Mouse (Mus musculus) heart, embryonic 11.5 days (tissue): ENCODE results near the gene Olfr937. TPM values are rescaled to one million over a fixed set of nuclear protein-coding genes. Genes with fewer than 3 reads are reported as not detected.

ENCODE experiments used
- ATAC-seq: fragments of 200-750 bp; cut with Nextera tagmentation; replicated peaks from 2 replicates; pipeline ENCODE4 v1.8.0; 2017; ENCODE audit warnings: moderate library complexity; ENCODE audit not compliant: insufficient number of reproducible peaks, low FRiP score, low TSS enrichment
- H3K27ac ChIP-seq: fragments of 300-500 bp; sonication (generic); 2 replicates; pipeline ENCODE4 v1.5.1; 2014; ENCODE audit warnings: mild to moderate bottlenecking, low read depth, low read length
- H3K27me3 ChIP-seq: fragments of 300-500 bp; sonication (generic); 2 replicates; pipeline ENCODE4 v1.6.1; 2014; ENCODE audit warnings: mild to moderate bottlenecking, low read length, mixed read lengths; ENCODE audit not compliant: control insufficient read depth, insufficient read depth
- H3K36me3 ChIP-seq: fragments of 300-500 bp; sonication (generic); 2 replicates; pipeline ENCODE4 v1.6.1; 2014; ENCODE audit warnings: mild to moderate bottlenecking, low read length, moderate library complexity, mixed read lengths; ENCODE audit not compliant: control insufficient read depth, insufficient read depth
- H3K4me1 ChIP-seq: fragments of 300-500 bp; sonication (generic); 2 replicates; pipeline ENCODE4 v1.6.1; 2014; ENCODE audit warnings: low read length; ENCODE audit not compliant: control insufficient read depth, insufficient read depth
- H3K4me2 ChIP-seq: fragments of 300-500 bp; sonication (generic); 2 replicates; pipeline ENCODE4 v1.6.1; 2014; ENCODE audit warnings: mild to moderate bottlenecking, moderate library complexity
- H3K4me3 ChIP-seq: fragments of 300-500 bp; sonication (generic); 2 replicates; pipeline ENCODE4 v1.5.1; 2014; ENCODE audit warnings: low read depth, low read length
- H3K9ac ChIP-seq: fragments of 300-500 bp; sonication (generic); 2 replicates; pipeline ENCODE4 v1.6.1; 2014; ENCODE audit warnings: mild to moderate bottlenecking, low read depth, low read length, moderate library complexity
- H3K9me3 ChIP-seq: fragments of 300-500 bp; sonication (generic); replicated peaks from 2 replicates; pipeline ENCODE4 v1.6.1; 2016; ENCODE audit warnings: low read length; ENCODE audit not compliant: control insufficient read depth
- WGBS: fragments of 180-500 bp; shearing (Covaris S2); extraction: QIAGEN DNeasy Blood & Tissue Kit; methylation state at CpG from one replicate; pipeline ENCODE4 v1.1.7; 2014; ENCODE audit not compliant: insufficient replicate concordance; 5-methylcytosine and 5-hydroxymethylcytosine counted together
- microRNA-seq: library from miRNA; unstranded; fragments of <30 nt; microRNA quantifications from one replicate; pipeline ENCODE4, GENCODE M21; 2016; ENCODE audit warnings: borderline number of aligned reads
- polyA plus RNA-seq: library from polyadenylated mRNA; unstranded; fragments of >200 nt; fragmentation: Nextera tagmentation; extraction: Ambion mirVana; gene quantifications from 2 replicates; pipeline ENCODE4 v1.2.1, GENCODE M21; 2014

Olfr937 gene
- not detected in 2 replicates for polyA plus RNA-seq

DNA sequence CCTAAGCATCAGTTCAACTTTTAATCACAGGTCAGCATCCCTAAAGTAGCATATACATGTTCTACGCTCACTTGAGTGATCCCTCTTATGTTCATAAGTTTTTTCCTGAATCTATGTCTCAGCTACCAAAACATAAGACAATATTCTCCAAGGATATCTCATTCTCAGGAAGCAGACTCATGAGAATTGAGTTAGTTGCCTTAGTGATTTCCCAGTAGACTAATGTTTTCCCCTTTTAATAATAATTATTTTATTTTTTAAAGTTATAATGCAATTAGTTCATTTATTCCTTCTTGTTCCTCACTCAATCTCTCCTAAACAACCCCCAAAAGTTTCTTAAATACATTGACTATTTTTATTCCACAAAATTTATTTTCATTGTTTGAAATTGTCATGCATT, at the start of gene Olfr937:
Olfr937 (minus strand) TSS at position 101 of the 400 bp plus-strand sequence.
- Histone ChIP-seq H3K9me3 (no peaks in the 10 kb centered on the region), H3K36me3 (no peaks in the 10 kb centered on the region), H3K9ac (no peak within 1 kb of the TSS), H3K4me3 (no peak within 1 kb of the TSS), H3K27ac (no peak within 1 kb of the TSS), H3K27me3 (no peaks in the 10 kb centered on the region), H3K4me2 (no peak within 1 kb of the TSS), H3K4me1 (no peaks in the 10 kb centered on the region)
- 79% methylated on average over 1 of the region's 1 CpGs for WGBS
- no peak for ATAC-seq

- H3K4me1 ChIP-seq, result no peaks in the 10 kb centered on the region
- no peak within 1 kb of the TSS for H3K4me3 ChIP-seq
- H3K36me3 ChIP-seq, result no peaks in the 10 kb centered on the region
- H3K27ac ChIP-seq, result no peak within 1 kb of the TSS
- peaks cover 3% of the 10 kb centered on the region; the same call in 1 of the 2 replicates for H3K9me3 ChIP-seq
- WGBS, result 76% methylated on average over 2 of the region's 2 CpGs
- no peak within 1 kb of the TSS for H3K4me2 ChIP-seq
- H3K27me3 ChIP-seq, result no peaks in the 10 kb centered on the region
- ATAC-seq, result no peak
- no peak within 1 kb of the TSS for H3K9ac ChIP-seq
Observed at GRCm38 (mm10) chr9:39078787-39079186, 14.0 kb upstream of the Olfr937 start, which contains the start of gene Olfr938. TSS of gene Olfr938 (minus strand) at chr9:39078887.

DNA sequence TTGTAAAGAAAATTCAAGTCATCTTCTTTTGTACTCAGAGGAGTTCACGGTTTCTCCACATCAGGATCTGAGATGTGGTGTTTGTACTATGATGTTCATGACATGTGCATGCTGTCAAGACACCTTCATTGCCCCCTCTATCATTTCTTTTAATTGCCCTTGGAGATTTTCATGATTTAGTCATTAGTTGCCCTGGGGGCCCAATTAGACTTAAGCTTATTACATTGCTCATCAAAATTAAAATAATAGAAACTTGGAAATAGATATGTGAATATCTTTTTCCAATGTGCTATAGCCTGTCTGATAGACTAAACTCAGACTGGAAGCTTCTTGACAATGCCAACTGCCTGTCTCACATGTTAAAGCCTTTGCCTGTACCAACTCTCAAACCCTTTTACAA, 41.5 kb downstream of the Olfr937 start, which contains the start of gene Olfr146:
Olfr146 (minus strand) TSS at position 101 of the 400 bp plus-strand sequence.
- WGBS, result 71% methylated on average over 1 of the region's 1 CpGs
- H3K9ac ChIP-seq, result no peak within 1 kb of the TSS

More for the DNA sequence above, 41.5 kb downstream of the Olfr937 start, which contains the start of gene Olfr146:
- Histone ChIP-seq H3K36me3 (no peaks in the 10 kb centered on the region), H3K4me2 (no peak within 1 kb of the TSS), H3K9me3 (no peaks in the 10 kb centered on the region), H3K4me3 (no peak within 1 kb of the TSS), H3K27me3 (no peaks in the 10 kb centered on the region), H3K4me1 (no peaks in the 10 kb centered on the region), H3K27ac (no peak within 1 kb of the TSS)
- no peak for ATAC-seq

Small RNA genes lying within 50 kb of the gene (microRNA-seq; reads per million reads assigned to microRNA genes)
- gene Gm25032 (not detected), gene Gm25529 (not detected)

Other genes with a start within 250 kb of the Olfr937 start
- not detected in 2 replicates for gene Olfr923, start 238.4 kb downstream of the Olfr937 start, polyA plus RNA-seq
- not detected in 2 replicates for gene Olfr924, start 220.5 kb downstream of the Olfr937 start, polyA plus RNA-seq
- not detected in 2 replicates for gene Olfr26, start 209.9 kb downstream of the Olfr937 start, polyA plus RNA-seq
- not detected in 2 replicates for gene Olfr926, start 187.8 kb downstream of the Olfr937 start, polyA plus RNA-seq
- gene Olfr930, start 135.1 kb downstream of the Olfr937 start, polyA plus RNA-seq, result not detected in 2 replicates
- gene Olfr933, start 92.6 kb downstream of the Olfr937 start, polyA plus RNA-seq, result not detected in 2 replicates
- not detected in 2 replicates for gene Olfr934, start 76.6 kb downstream of the Olfr937 start, polyA plus RNA-seq
- not detected in 2 replicates for gene Olfr935, start 65.3 kb downstream of the Olfr937 start, polyA plus RNA-seq
- not detected in 2 replicates for gene Olfr146, start 41.6 kb downstream of the Olfr937 start, polyA plus RNA-seq
- not detected in 2 replicates for gene Olfr938, start 13.9 kb upstream of the Olfr937 start, polyA plus RNA-seq
- gene Olfr27, start 63.2 kb upstream of the Olfr937 start, polyA plus RNA-seq, result not detected in 2 replicates
- not detected in 2 replicates for gene Olfr943, start 101.4 kb upstream of the Olfr937 start, polyA plus RNA-seq
- gene Olfr944, start 137.0 kb upstream of the Olfr937 start, polyA plus RNA-seq, result not detected in 2 replicates
- gene Olfr1537, start 185.0 kb upstream of the Olfr937 start, polyA plus RNA-seq, result not detected in 2 replicates
- not detected in 2 replicates for gene Olfr945, start 211.9 kb upstream of the Olfr937 start, polyA plus RNA-seq